Mouse (Mus musculus) fat pad, adult 2 months (tissue): ENCODE data around the gene Rtn1.

Source experiments
- DNase-seq: peaks from one replicate; pipeline ENCODE4 v3.0.0-alpha.2; 2011; ENCODE audit warnings: low read depth, low spot score; ENCODE audit errors: extremely low read depth

Gene Rtn1

DNA sequence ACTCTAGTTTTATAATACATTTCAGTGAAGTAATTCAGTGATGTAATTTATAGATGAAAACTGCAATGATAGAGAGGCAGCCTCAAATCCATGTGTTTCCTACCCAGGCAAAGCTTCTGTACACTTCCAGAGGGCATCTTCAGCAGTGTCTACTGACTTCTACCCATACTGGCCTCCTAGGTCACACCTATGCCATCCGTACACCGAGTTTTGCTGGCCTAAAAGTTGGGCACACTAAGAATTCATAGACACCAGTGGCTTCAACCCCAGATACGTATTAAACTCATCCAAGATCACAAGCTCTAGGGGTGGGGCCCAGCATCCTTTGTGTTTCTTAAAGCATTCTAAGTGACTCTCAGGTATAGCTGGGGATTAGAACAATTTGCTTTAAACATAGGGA, 174.7 kb downstream of the Rtn1 start:
- DNase-seq: no peak

- DNase-seq: no peak
Measured at GRCm38 (mm10) chr12:72232826-72233790, 175.7 kb downstream of the Rtn1 start.

- no peak for DNase-seq
Measured at GRCm38 (mm10) chr12:72232176-72232575, 176.7 kb downstream of the Rtn1 start.

- DNase-seq: no peak
Measured at GRCm38 (mm10) chr12:72229451-72230196, 179.2 kb downstream of the Rtn1 start.

DNA sequence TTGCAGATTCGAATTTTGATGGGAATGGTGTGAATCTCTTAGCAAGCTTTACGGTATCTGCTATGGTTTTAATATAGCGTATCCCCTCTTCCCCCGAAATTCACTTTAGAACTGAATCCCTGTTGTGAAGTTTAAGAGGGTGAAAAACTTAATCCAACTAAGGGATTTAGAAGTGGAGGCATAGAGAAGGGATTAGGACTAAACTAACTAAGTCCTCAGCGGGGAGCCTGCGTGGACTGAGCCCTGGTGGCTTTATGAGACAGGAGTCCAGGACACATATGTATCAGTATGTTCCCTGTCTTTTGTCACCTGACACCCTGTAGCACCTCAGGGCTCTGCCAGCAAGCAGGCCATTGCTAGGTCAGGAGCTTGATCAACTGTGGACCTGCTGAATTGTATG, 181.1 kb downstream of the Rtn1 start:
- no peak for DNase-seq

DNA sequence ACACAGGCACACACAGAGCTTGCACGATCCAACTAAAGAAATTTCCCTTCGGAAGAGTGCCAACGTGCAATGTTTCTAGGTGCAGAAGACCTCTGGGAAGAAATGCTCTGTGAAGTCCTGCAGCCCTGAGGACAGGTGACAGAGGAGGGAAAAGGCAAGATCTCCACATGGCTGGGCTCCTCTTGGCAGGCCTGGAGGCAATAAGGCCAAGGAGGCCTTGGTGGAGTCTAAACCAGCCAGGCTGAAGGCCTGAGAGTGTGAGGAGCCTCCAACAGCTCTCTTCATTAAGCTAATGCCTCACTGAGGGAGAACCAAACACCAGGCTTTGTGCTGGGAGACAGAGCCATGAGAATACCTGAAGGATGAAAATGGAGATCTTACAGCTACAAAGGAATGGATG, 183.5 kb downstream of the Rtn1 start:
- DNase-seq: no peak

DNA sequence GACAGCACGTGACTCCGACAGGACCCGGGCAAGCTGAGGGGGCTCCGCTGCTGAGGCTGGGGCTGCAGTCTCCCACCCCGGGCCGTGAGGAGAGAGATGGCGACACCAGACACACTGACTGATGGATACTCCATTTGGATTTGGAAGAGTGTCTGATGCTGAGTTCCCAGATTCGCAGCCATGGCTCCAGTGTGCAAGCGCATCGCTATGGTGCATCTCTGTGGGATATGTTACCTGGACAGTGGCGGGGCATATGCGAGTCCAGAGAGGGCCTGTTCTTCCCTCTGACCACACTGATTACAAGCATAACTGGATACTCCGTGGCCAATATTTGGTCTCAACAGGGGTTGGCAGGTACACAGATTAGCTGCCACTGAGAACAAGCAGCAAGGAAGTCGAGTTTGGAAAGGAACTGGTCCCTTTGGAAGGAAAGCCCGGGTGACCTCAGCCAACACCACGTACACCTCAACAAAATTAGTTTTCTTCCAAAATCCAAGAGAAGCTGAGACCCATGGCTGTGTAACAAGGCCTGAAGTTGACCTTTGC, 185.2 kb downstream of the Rtn1 start:
- no peak for DNase-seq

DNA sequence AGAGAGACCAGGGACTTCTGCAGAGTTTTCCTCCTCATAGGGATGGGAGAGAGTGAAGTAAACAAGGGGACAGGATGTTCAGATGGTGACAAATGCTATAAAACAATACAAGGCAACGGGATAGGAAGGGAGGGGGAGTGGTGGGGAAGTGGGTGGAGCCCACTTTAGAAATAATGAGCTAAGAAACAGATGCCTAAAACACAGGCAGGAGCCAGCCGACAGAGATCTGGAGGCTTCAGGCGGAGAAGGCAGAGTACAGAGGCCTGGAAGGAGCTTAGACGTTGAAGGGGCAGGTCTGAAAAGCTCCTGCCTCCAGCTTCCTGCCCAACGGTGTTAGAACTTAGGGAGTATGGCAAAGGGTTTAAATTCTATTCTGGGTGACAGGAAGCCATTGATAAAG, 195.3 kb downstream of the Rtn1 start:
- no peak for DNase-seq

DNA sequence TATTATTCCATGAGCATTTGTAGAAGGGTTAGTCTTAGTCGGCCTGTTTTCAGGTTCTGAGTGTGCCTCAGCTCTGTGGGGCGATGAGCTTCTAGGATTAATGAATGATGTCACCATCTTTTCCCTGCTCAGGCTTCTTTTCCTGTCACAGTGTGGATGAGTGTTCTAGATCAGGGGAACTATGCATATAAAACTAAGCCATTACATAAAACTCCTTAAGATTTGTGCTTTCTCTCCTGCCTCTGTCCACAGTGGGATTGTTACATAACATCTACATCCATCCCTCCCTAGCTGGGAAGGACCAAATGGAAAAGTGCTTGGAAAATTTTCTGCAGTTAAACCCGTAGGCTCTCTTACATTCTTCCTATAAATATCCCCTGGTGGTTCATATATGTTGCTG, 208.0 kb downstream of the Rtn1 start:
- DNase-seq: no peak

- no peak for DNase-seq
Measured at GRCm38 (mm10) chr12:72197925-72198486, 210.8 kb downstream of the Rtn1 start.

DNA sequence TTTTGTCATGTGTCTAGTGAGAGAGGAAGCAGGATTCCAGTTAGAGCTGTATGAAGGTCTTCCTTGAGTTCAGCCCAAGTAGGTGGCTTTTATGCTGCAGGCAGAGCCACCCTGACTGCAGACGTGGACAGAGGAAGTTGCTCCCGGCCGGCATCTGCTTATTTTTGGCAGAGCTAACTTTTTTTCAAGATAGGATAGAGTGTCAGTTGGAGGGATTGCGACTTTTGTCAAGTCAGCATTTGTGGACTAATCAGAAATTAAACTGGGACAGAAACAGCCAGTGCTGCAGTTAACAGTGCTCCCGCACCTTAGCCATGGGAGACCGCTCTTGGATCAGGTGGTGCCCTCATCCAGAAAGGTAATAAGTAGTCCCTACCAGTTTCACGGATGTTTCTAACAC, 211.4 kb downstream of the Rtn1 start:
- DNase-seq: no peak

DNA sequence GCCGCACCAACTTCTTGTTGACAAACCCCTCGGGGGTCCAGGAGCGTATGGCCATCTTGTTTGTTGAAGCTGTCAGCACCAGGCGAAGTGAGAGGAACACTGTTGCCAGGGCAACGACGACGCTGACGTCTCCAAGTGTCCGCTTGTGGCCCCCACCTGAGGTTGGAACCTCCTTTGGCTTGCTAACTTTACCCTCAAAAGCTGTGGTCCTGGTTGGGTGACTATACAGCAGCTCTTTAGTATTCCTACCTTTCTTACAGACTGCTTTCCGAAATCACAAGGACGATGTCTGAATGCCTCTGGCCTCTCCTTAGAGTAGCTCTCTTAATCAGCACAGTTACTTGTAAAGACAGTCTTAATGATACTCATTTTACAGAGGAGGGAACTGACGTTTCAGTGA, 223.9 kb downstream of the Rtn1 start, which contains the start of gene Ccdc175:
Gene Ccdc175, minus strand, starts transcription at position 101 of the 400 bp plus-strand sequence.
- DNase-seq: no peak

GRCm38 (mm10) chr12:72179561-72179960, 229.3 kb downstream of the Rtn1 start:
- no peak for DNase-seq

- DNase-seq: no peak
Measured at GRCm38 (mm10) chr12:72178322-72178721, 230.5 kb downstream of the Rtn1 start.
